Mouse (Mus musculus): ENCODE data around the gene Pate1.

Pate1 gene

DNA sequence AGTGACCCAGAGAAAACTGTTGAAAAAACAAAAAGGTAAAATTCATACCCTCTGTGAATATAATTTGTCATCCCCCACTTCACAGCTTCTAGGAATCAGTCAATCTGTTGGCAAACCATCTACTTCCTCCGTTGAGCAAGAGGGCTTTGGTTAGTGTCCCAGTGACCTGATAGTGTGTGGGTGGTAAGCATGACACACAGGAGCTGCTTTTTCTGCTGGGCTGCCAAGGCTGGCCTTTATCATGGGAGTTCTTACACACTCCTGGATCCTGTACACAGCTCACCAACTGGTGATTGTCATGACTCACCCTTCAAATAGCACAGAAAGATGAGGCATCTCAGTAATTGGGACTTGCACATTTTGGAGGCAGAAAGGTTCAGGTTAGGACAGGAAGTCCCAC, at the start of gene Pate1:
Gene Pate1, minus strand, starts transcription at position 378 of the 400 bp plus-strand sequence.
- DNase-seq (ENCODE audit: extremely low spot score, low spot score): no peak

DNA sequence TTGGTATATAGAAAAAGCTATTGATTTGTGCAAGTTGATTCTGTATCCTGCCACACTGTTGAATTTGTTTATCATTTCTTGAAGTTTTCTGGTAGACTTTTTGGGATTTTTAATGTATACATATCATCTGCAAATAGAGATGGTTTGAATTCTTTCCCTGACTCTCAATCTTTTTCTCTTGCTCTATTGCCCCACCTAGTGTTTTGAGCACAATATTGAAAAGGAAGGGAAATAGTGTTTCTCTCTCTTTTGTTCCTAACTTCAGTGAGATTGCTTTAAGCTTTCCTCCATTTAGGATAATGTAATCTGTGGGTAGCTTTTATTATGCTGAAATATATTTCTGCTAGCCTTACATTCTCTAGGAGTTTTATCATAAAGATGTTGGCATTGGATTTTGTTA, 20.1 kb upstream of the Pate1 start:
- no peak for DNase-seq (ENCODE audit: extremely low spot score, low spot score)

DNA sequence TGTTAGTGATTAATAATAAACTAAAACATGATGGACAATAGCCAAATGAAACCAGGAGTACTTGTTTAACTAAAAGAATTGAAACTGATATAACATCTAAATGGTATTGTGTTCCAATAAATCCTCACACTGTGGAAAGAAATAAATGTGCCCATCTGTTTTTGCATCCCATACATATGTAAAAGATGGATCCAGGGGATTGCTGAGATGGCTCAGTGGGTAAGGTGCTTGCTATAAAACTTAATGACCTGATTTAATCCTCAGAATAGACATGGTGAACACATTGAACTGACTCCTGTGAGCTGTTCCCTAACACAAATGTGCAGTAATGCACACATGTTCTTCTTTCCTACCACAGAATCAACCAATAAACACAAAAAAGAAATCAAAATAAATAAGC, 4.7 kb upstream of the Pate1 start:
- DNase-seq (ENCODE audit: extremely low spot score, low spot score): no peak

DNA sequence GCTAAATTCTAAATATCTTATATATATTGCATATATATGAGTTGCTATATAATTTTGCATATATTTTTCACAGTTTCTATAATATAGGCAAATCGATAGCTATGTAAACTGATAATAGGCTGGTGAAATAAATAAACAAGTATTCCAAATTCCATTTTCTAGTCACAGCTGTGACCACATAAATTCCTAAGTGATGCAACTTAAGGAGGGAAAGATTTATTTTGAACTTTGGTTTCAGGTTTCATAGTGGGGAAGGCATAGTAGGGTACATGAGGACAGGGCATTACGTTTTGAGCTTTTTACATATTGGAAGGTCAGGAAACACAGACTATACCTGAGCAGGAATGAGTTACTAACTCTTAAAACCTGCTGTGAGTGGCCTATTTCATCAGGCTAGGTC, 13.6 kb downstream of the Pate1 start:
- no peak for DNase-seq (ENCODE audit: extremely low spot score, low spot score)

DNA sequence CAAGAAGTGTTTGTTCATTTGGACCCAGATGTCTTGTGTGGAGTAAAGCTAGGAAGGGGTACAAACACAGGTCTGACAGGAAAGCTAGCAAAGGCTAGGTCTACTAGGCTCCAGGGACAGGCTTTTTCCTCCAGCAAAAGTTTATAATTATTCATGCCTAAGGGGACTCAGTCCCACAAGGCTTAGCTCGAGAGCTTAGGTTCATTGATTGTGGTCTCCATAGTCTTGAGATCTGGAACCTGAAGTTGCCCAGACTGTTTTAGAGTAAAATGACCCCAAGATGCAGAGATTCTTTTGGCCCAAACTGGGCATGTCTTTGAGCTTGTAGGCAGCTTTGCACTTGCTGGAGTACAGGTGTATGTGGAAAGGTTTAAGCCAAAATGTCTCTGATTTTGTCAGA, 39.1 kb downstream of the Pate1 start, which contains the start of gene Pate3:
Gene Pate3, minus strand, starts transcription at position 101 of the 400 bp plus-strand sequence.
- no peak for DNase-seq (ENCODE audit: extremely low spot score, low spot score)

Data from neural tube, embryonic 10.5 days (tissue).